Mouse (Mus musculus) midbrain, postnatal 0 days (tissue): ENCODE data around the gene Tlr7. TPM values are rescaled to one million over a fixed set of nuclear protein-coding genes. Genes with fewer than 3 reads are reported as not detected.

Experiments used
- ATAC-seq: fragments of 200-750 bp; cut with Nextera tagmentation; 2 replicates; pipeline ENCODE4 v1.8.0; 2017; ENCODE audit warnings: moderate number of reproducible peaks, mild to moderate bottlenecking, moderate TSS enrichment, moderate library complexity; ENCODE audit not compliant: low FRiP score
- DNase-seq: peaks from one replicate; pipeline ENCODE4 v3.0.0-alpha.2; 2015; ENCODE audit warnings: low spot score
- H3K27ac ChIP-seq: fragments of 300-500 bp; sonication (generic); 2 replicates; pipeline ENCODE4 v1.5.1; 2014; ENCODE audit warnings: low read depth, mild to moderate bottlenecking, low read length, mixed read lengths
- H3K27me3 ChIP-seq: fragments of 300-500 bp; sonication (generic); 2 replicates; pipeline ENCODE4 v1.6.1; 2014; ENCODE audit warnings: low read length, control low read depth, mixed read lengths; ENCODE audit not compliant: insufficient read depth
- H3K36me3 ChIP-seq: fragments of 300-500 bp; sonication (generic); 2 replicates; pipeline ENCODE4 v1.6.1; 2014; ENCODE audit warnings: low read length, control low read depth, mixed read lengths; ENCODE audit not compliant: insufficient read depth
- H3K4me1 ChIP-seq: fragments of 300-500 bp; sonication (generic); 2 replicates; pipeline ENCODE4 v1.6.1; 2014; ENCODE audit warnings: mild to moderate bottlenecking, control low read depth, antibody characterized with exemption, low read length, mixed read lengths; ENCODE audit not compliant: insufficient read depth
- H3K4me2 ChIP-seq: fragments of 300-500 bp; sonication (generic); 2 replicates; pipeline ENCODE4 v1.6.1; 2014; ENCODE audit warnings: low read depth, mild to moderate bottlenecking, low read length, mixed read lengths; ENCODE audit not compliant: poor library complexity, severe bottlenecking
- H3K4me3 ChIP-seq: fragments of 300-500 bp; sonication (generic); 2 replicates; pipeline ENCODE4 v1.5.1; 2014; ENCODE audit warnings: low read depth, mild to moderate bottlenecking, low read length, moderate library complexity
- H3K9ac ChIP-seq: fragments of 300-500 bp; sonication (generic); replicated peaks from 2 replicates; pipeline ENCODE4 v1.6.1; 2014; ENCODE audit warnings: mild to moderate bottlenecking, low read length, moderate library complexity, mixed read lengths; ENCODE audit not compliant: poor library complexity, severe bottlenecking
- H3K9me3 ChIP-seq: fragments of 300-500 bp; sonication (generic); 2 replicates; pipeline ENCODE4 v1.6.1; 2016; ENCODE audit warnings: low read length, control low read depth
- CTCF ChIP-seq: IDR thresholded peaks from 2 replicates; pipeline ENCODE4 v1.5.1; 2016; ENCODE audit warnings: antibody characterized with exemption, mild to moderate bottlenecking
- WGBS: fragments of 180-500 bp; shearing (Covaris S2); extraction: QIAGEN DNeasy Blood & Tissue Kit; methylation state at CpG from one replicate; pipeline ENCODE4 v1.1.7; 2014; 5-methylcytosine and 5-hydroxymethylcytosine counted together
- polyA plus RNA-seq: library from polyadenylated mRNA; unstranded; fragments of >200 nt; fragmentation: Nextera tagmentation; extraction: Ambion mirVana; gene quantifications from 2 replicates; pipeline ENCODE4 v1.2.1, GENCODE M21; 2015
- total RNA-seq: library from RNA; depleted of rRNA; stranded (reverse); fragments of >200 nt; gene quantifications from 2 replicates; pipeline ENCODE4 v1.2.3, GENCODE M21; 2014; rRNA removed

The Tlr7 gene
- total and polyA plus RNA-seq, 2 experiments from 2014 or later: 1.0 to 1.3 TPM

GRCm38 (mm10) chrX:167276953-167277352, 53.4 kb downstream of the Tlr7 start:
- no peaks in the 10 kb centered on the region for H3K4me1 ChIP-seq
- H3K9me3 ChIP-seq: no peaks in the 10 kb centered on the region
- no peak overlapping the region for H3K4me3 ChIP-seq
- 0 out of 2 replicates have a peak overlapping the region, but pooled peaks have one; percentile 22 for H3K4me2 ChIP-seq
- DNase-seq: peak; percentile 77
- no peak for ATAC-seq
- H3K36me3 ChIP-seq: no peaks in the 10 kb centered on the region
- H3K9ac ChIP-seq: no peak overlapping the region
- H3K27me3 ChIP-seq: no peaks in the 10 kb centered on the region
- H3K27ac ChIP-seq: no peak overlapping the region
- WGBS: 17% methylated on average over 9 of the region's 9 CpGs
- peak; percentile 79 for TF ChIP-seq CTCF

GRCm38 (mm10) chrX:167276551-167276950, 53.8 kb downstream of the Tlr7 start:
- no peak overlapping the region for H3K4me3 ChIP-seq
- ATAC-seq (no peak), DNase-seq (no peak)
- H3K36me3 ChIP-seq: no peaks in the 10 kb centered on the region
- TF ChIP-seq CTCF: no peak
- H3K9ac ChIP-seq: no peak overlapping the region
- 0 out of 2 replicates have a peak overlapping the region, but pooled peaks have one; percentile 22 for H3K4me2 ChIP-seq
- no peak overlapping the region for H3K27ac ChIP-seq
- H3K4me1 ChIP-seq: no peaks in the 10 kb centered on the region
- no peaks in the 10 kb centered on the region for H3K27me3 ChIP-seq
- no peaks in the 10 kb centered on the region for H3K9me3 ChIP-seq
- 66% methylated on average over 10 of the region's 10 CpGs for WGBS

DNA sequence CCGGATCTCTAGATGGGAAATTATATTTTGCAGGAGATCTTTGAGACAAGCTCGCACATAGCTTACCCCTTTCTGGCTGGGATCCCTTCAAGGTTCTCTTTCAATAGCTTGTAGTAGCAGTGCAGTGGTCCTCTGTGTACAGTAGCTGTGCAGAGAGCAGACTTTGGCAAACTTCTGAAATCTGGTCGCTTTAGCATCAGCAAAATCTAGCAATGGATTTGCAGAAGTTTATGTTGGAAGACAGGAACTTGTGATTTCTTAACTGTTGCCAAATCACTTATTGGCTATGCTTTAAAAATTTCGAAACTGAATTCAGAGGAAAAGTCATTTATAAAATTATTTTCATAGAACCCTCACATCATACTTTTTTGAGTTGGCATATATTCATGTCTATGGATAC, 66.3 kb downstream of the Tlr7 start, which contains the start of gene Tlr8:
Gene Tlr8, minus strand, starts transcription at position 244 of the 400 bp plus-strand sequence.
- Histone ChIP-seq H3K9ac (no peak within 1 kb of the TSS), H3K27ac (no peak within 1 kb of the TSS), H3K4me2 (no peak within 1 kb of the TSS), H3K36me3 (no peaks in the 10 kb centered on the region), H3K4me3 (no peak within 1 kb of the TSS), H3K27me3 (no peaks in the 10 kb centered on the region), H3K9me3 (no peaks in the 10 kb centered on the region), H3K4me1 (no peaks in the 10 kb centered on the region)
- no peak for DNase-seq
- no peak for ATAC-seq
- 76% methylated on average over 4 of the region's 4 CpGs for WGBS
- TF ChIP-seq CTCF: no peak

GRCm38 (mm10) chrX:167263530-167263929, 66.8 kb downstream of the Tlr7 start:
- H3K27ac ChIP-seq: no peak overlapping the region
- no peaks in the 10 kb centered on the region for H3K36me3 ChIP-seq
- no peaks in the 10 kb centered on the region for H3K27me3 ChIP-seq
- no peak for TF ChIP-seq CTCF
- no peak overlapping the region for H3K4me3 ChIP-seq
- ATAC-seq (no peak), DNase-seq (no peak)
- H3K4me2 ChIP-seq: no peak overlapping the region
- no peaks in the 10 kb centered on the region for H3K4me1 ChIP-seq
- WGBS: 82% methylated on average over 4 of the region's 4 CpGs
- H3K9ac ChIP-seq: no peak overlapping the region
- no peaks in the 10 kb centered on the region for H3K9me3 ChIP-seq

Other genes with a start within 250 kb of the Tlr7 start
- gene Tmsb4x, start 121.2 kb downstream of the Tlr7 start, total RNA-seq: 1,032 and 1,416 TPM in 2 replicates
- 4,228 and 4,382 TPM in 2 replicates for gene Tmsb4x, start 121.2 kb downstream of the Tlr7 start, polyA plus RNA-seq
- 0.11 TPM in 1 of 2 replicates, not detected in the other for gene Tlr8, start 66.2 kb downstream of the Tlr7 start, total RNA-seq
- gene Tlr8, start 66.2 kb downstream of the Tlr7 start, polyA plus RNA-seq: 0.05 TPM in 1 of 2 replicates, not detected in the other
- 9.7 and 10.1 TPM in 2 replicates for gene Prps2, start 52.2 kb upstream of the Tlr7 start, total RNA-seq
- gene Prps2, start 52.2 kb upstream of the Tlr7 start, polyA plus RNA-seq: 6.4 and 7.2 TPM in 2 replicates